Comparison of ENCODE assay signal across 13 mouse cellular contexts in genomic region chr8:79114561-79114960, GRCm38 (mm10).
DNase-seq lines count a peak whose midpoint lies in the region; ATAC-seq lines count a peak whose summit lies in the region.
"Had no signal": no experiment of that assay in that cellular context is flagged by ENCODE, and none has a peak within 500 bp of the region (broad histone marks: within the 10 kb centered on the region; RNA-seq: fewer than 3 reads in every experiment).

No protein-coding gene starts in this region.

- no peaks in the 10 kb centered on the region for H3K27me3 ChIP-seq in intestine, embryonic 16.5 days (replicated peaks; ENCODE audit: control insufficient read depth, insufficient read depth, low read length)
- no peaks in the 10 kb centered on the region for H3K27me3 ChIP-seq in intestine, embryonic 15.5 days (replicated peaks)
- no peaks in the 10 kb centered on the region for H3K27me3 ChIP-seq in midbrain, embryonic 10.5 days (ENCODE audit: low read depth, poor library complexity, severe bottlenecking)
- H3K27me3 ChIP-seq in hindbrain, embryonic 16.5 days (replicated peaks; ENCODE audit: control insufficient read depth, insufficient read depth, low read length): no peaks in the 10 kb centered on the region
- H3K27me3 ChIP-seq: heart, embryonic 13.5 days; Patski had no signal

- no peak overlapping the region for H3K9ac ChIP-seq in intestine, embryonic 16.5 days (ENCODE audit: low read depth, low read length)
- H3K9ac ChIP-seq in intestine, embryonic 15.5 days: no peak overlapping the region
- no peak overlapping the region for H3K9ac ChIP-seq in hindbrain, embryonic 16.5 days (ENCODE audit: low read depth, low read length)
- H3K9ac ChIP-seq: heart, embryonic 13.5 days had no signal

- H3K4me2 ChIP-seq in intestine, embryonic 16.5 days (ENCODE audit: low read depth, low read length): no peak overlapping the region
- no peak overlapping the region for H3K4me2 ChIP-seq in intestine, embryonic 15.5 days (replicated peaks)
- no peak overlapping the region for H3K4me2 ChIP-seq in hindbrain, embryonic 16.5 days (ENCODE audit: low read length)
- H3K4me2 ChIP-seq: heart, embryonic 13.5 days had no signal

- WGBS in intestine, embryonic 16.5 days: 66% methylated on average over 6 of the region's 6 CpGs
- WGBS in intestine, embryonic 15.5 days: 76% methylated on average over 6 of the region's 6 CpGs
- 72% methylated on average over 6 of the region's 6 CpGs for WGBS in midbrain, embryonic 10.5 days
- 60% methylated on average over 6 of the region's 6 CpGs for WGBS in hindbrain, embryonic 16.5 days

- no peak overlapping the region for H3K27ac ChIP-seq in intestine, embryonic 16.5 days (ENCODE audit: low read length)
- no peak overlapping the region for H3K27ac ChIP-seq in intestine, embryonic 15.5 days
- no peak overlapping the region for H3K27ac ChIP-seq in midbrain, embryonic 10.5 days (replicated peaks)
- no peak overlapping the region for H3K27ac ChIP-seq in hindbrain, embryonic 16.5 days (ENCODE audit: low read depth, low read length)
- H3K27ac ChIP-seq: forebrain, embryonic 10.5 days; heart, embryonic 13.5 days; stomach, postnatal 0 days had no signal

- H3K36me3 ChIP-seq in intestine, embryonic 16.5 days (ENCODE audit: control insufficient read depth, insufficient read depth, low read length): peaks cover 9% of the 10 kb centered on the region; the same call in 1 of the 2 replicates
- H3K36me3 ChIP-seq in intestine, embryonic 15.5 days: peaks cover 5% of the 10 kb centered on the region; the same call in 1 of the 2 replicates
- H3K36me3 ChIP-seq in midbrain, embryonic 10.5 days: peaks cover 64% of the 10 kb centered on the region
- H3K36me3 ChIP-seq in hindbrain, embryonic 16.5 days (ENCODE audit: control insufficient read depth, insufficient read depth, low read length): peaks cover 5% of the 10 kb centered on the region; the same call in 1 of the 2 replicates

- no peak overlapping the region for H3K4me3 ChIP-seq in intestine, embryonic 16.5 days (ENCODE audit: low read length)
- no peak overlapping the region for H3K4me3 ChIP-seq in intestine, embryonic 15.5 days (replicated peaks)
- no peak overlapping the region for H3K4me3 ChIP-seq in midbrain, embryonic 10.5 days
- no peak overlapping the region for H3K4me3 ChIP-seq in hindbrain, embryonic 16.5 days (ENCODE audit: low read length)
- H3K4me3 ChIP-seq: forebrain, embryonic 10.5 days; heart, embryonic 13.5 days had no signal

- 0 out of 2 replicates have a peak, but pooled peaks cover 3% of the 10 kb centered on the region for H3K4me1 ChIP-seq in intestine, embryonic 16.5 days (ENCODE audit: control insufficient read depth, insufficient read depth, low read length)
- no peaks in the 10 kb centered on the region for H3K4me1 ChIP-seq in intestine, embryonic 15.5 days (replicated peaks)
- no peaks in the 10 kb centered on the region for H3K4me1 ChIP-seq in midbrain, embryonic 10.5 days
- H3K4me1 ChIP-seq in hindbrain, embryonic 16.5 days (ENCODE audit: control insufficient read depth, insufficient read depth, low read depth, low read length): no peaks in the 10 kb centered on the region

- peak; percentile 70 for DNase-seq in adrenal gland, postnatal 10 days
- DNase-seq in gastrocnemius, postnatal 14 days: peak; percentile 31
- DNase-seq in kidney, postnatal 36 days: peak; percentile 56 to 72
- DNase-seq in midbrain, embryonic 10.5 days (ENCODE audit: low spot score): no peak
- DNase-seq in right cerebral cortex, postnatal 36 days (ENCODE audit: low spot score in 2 of 2): no peak
- DNase-seq: layer of hippocampus, postnatal 36 days had no signal

- intact Hi-C loops in gastrocnemius, postnatal 14 days (cut with DNase I; ENCODE audit: low total_unique reads): no loop called here

- ATAC-seq in intestine, embryonic 16.5 days: peak; percentile 52
- ATAC-seq in intestine, embryonic 15.5 days: no peak
- ATAC-seq in hindbrain, embryonic 16.5 days: no peak
- ATAC-seq: Patski had no signal

- no peaks in the 10 kb centered on the region for H3K9me3 ChIP-seq in intestine, embryonic 16.5 days (ENCODE audit: control insufficient read depth, low read length)
- no peaks in the 10 kb centered on the region for H3K9me3 ChIP-seq in intestine, embryonic 15.5 days
- H3K9me3 ChIP-seq in midbrain, embryonic 10.5 days (replicated peaks): no peaks in the 10 kb centered on the region
- H3K9me3 ChIP-seq in hindbrain, embryonic 16.5 days (ENCODE audit: control insufficient read depth, low read length): no peaks in the 10 kb centered on the region
- H3K9me3 ChIP-seq: forebrain, embryonic 10.5 days; heart, embryonic 13.5 days had no signal

Comparison
In these comparisons a context has a peak if more than half of its experiments do, and no peak if none do; other contexts are left out.
1. DNase-seq: peak in adrenal gland, postnatal 10 days (single experiment), gastrocnemius, postnatal 14 days (single experiment) and kidney, postnatal 36 days (2 of 2); none in midbrain, embryonic 10.5 days (single experiment) and right cerebral cortex, postnatal 36 days (0 of 2).